Mouse (Mus musculus) MEL (cell line): ENCODE measurements around the gene 6430548M08Rik. TPM values are rescaled to one million over a fixed set of nuclear protein-coding genes. Genes with fewer than 3 reads are reported as not detected.

Experiments
- DNase-seq: peaks from one replicate; pipeline ENCODE4 v3.0.0; 2011; ENCODE audit warnings: low read depth, low spot score
- H3K27ac ChIP-seq: 2 replicates; pipeline ENCODE4 v1.5.1; 2012; ENCODE audit warnings: low read depth, mild to moderate bottlenecking, control low read depth, low read length, moderate library complexity; ENCODE audit not compliant: control insufficient read depth
- H3K27me3 ChIP-seq, 2 experiments: fragments of 150-350 bp in 1 of 2; sonication (generic) in 1 of 2; 2 replicates each; pipeline ENCODE4 v1.6.1; 2012; ENCODE audit warnings: low read length in 2 of 2, mild to moderate bottlenecking in 2 of 2, improper control_type of control experiment in 1 of 2, moderate library complexity in 1 of 2; ENCODE audit not compliant: insufficient read depth in 2 of 2, control insufficient read depth in 1 of 2
- H3K36me3 ChIP-seq, 2 experiments: 2 replicates each; pipeline ENCODE4 v1.6.1; 2012 to 2014; ENCODE audit warnings: low read length in 2 of 2, improper control_type of control experiment in 1 of 2, inconsistent platforms in 1 of 2, mild to moderate bottlenecking in 1 of 2; ENCODE audit not compliant: insufficient read depth in 2 of 2, control insufficient read depth in 1 of 2
- H3K4me1 ChIP-seq, 2 experiments: fragments of 150-350 bp in 1 of 2; sonication (generic) in 1 of 2; 2 replicates each; pipeline ENCODE4 v1.6.1; 2012; ENCODE audit warnings: low read length in 2 of 2, improper control_type of control experiment in 1 of 2, mild to moderate bottlenecking in 1 of 2; ENCODE audit not compliant: insufficient read depth in 2 of 2, control insufficient read depth in 1 of 2
- H3K4me3 ChIP-seq, 2 experiments: fragments of 150-350 bp in 1 of 2; sonication (generic) in 1 of 2; 2 replicates each; pipeline ENCODE4 v1.5.1; 2012; ENCODE audit warnings: low read depth in 2 of 2, low read length in 2 of 2, mild to moderate bottlenecking in 2 of 2, moderate library complexity in 2 of 2, control low read depth in 1 of 2, improper control_type of control experiment in 1 of 2; ENCODE audit not compliant: control insufficient read depth in 1 of 2, insufficient read depth in 1 of 2
- H3K79me2 ChIP-seq: 2 replicates; pipeline ENCODE4 v1.6.1; 2012; ENCODE audit warnings: mild to moderate bottlenecking, low read length, moderate library complexity; ENCODE audit not compliant: control insufficient read depth, poor library complexity, insufficient read depth
- H3K9ac ChIP-seq: 2 replicates; pipeline ENCODE4 v1.6.1; 2012; ENCODE audit warnings: low read depth, mild to moderate bottlenecking, control low read depth, low read length, moderate library complexity; ENCODE audit not compliant: control insufficient read depth, poor library complexity, severe bottlenecking
- H3K9me3 ChIP-seq: fragments of 150-350 bp; sonication (generic); replicated peaks from 2 replicates; pipeline ENCODE4 v1.6.1; 2012; ENCODE audit warnings: mild to moderate bottlenecking, low read length, improper control_type of control experiment, moderate library complexity; ENCODE audit not compliant: insufficient read depth
- E2F4 ChIP-seq: IDR thresholded peaks from 2 replicates; pipeline ENCODE4 v1.6.1; 2011; ENCODE audit warnings: low read depth, low read length, improper control_type of control experiment, borderline replicate concordance
- ELF1 ChIP-seq: IDR thresholded peaks from 2 replicates; pipeline ENCODE4 v1.6.1; 2014; ENCODE audit warnings: low read depth, mild to moderate bottlenecking, inconsistent platforms, low read length, improper control_type of control experiment, moderate library complexity
- JUND ChIP-seq: IDR thresholded peaks from 2 replicates; pipeline ENCODE4 v1.6.1; 2011; ENCODE audit warnings: low read depth, mild to moderate bottlenecking, improper control_type of control experiment, low read length
- MAFK ChIP-seq: IDR thresholded peaks from 2 replicates; pipeline ENCODE4 v1.6.1; 2011; ENCODE audit warnings: low read depth, mild to moderate bottlenecking, low read length, improper control_type of control experiment, borderline replicate concordance
- MAZ ChIP-seq: IDR thresholded peaks from 2 replicates; pipeline ENCODE4 v1.6.1; 2012; ENCODE audit warnings: low read depth, mild to moderate bottlenecking, inconsistent platforms, low read length, improper control_type of control experiment
- MXI1 ChIP-seq: IDR thresholded peaks from 2 replicates; pipeline ENCODE4 v1.6.1; 2011; ENCODE audit warnings: mild to moderate bottlenecking, low read depth, low read length, improper control_type of control experiment
- POLR2A ChIP-seq, 2 experiments: IDR thresholded peaks; 2 replicates each; pipeline ENCODE4 v1.6.1; 2011 to 2012; ENCODE audit warnings: low read length in 2 of 2, mild to moderate bottlenecking in 2 of 2, control low read depth in 1 of 2, improper control_type of control experiment in 1 of 2, low read depth in 1 of 2, moderate library complexity in 1 of 2; ENCODE audit not compliant: control insufficient read depth in 1 of 2, insufficient read depth in 1 of 2, poor library complexity in 1 of 2
- POLR2AphosphoS2 ChIP-seq: IDR thresholded peaks from 2 replicates; pipeline ENCODE4 v1.6.1; 2011; ENCODE audit warnings: low read length, improper control_type of control experiment
- RAD21 ChIP-seq: IDR thresholded peaks from 2 replicates; pipeline ENCODE4 v1.6.1; 2011; ENCODE audit warnings: mild to moderate bottlenecking, low read depth, low read length, improper control_type of control experiment
- RCOR1 ChIP-seq: IDR thresholded peaks from 2 replicates; pipeline ENCODE4 v1.6.1; 2012; ENCODE audit warnings: low read depth, mild to moderate bottlenecking, inconsistent platforms, low read length, improper control_type of control experiment
- SIN3A ChIP-seq: IDR thresholded peaks from 2 replicates; pipeline ENCODE4 v1.6.1; 2012; ENCODE audit warnings: low read length, improper control_type of control experiment, inconsistent platforms
- SMC3 ChIP-seq: IDR thresholded peaks from 2 replicates; pipeline ENCODE4 v1.6.1; 2011; ENCODE audit warnings: low read depth, low read length, improper control_type of control experiment
- TAL1 ChIP-seq: IDR thresholded peaks from 2 replicates; pipeline ENCODE4 v1.6.1; 2012; ENCODE audit warnings: mild to moderate bottlenecking, inconsistent platforms, low read length, moderate library complexity, mixed read lengths
- TCF12 ChIP-seq: IDR thresholded peaks from 2 replicates; pipeline ENCODE4 v1.6.1; 2014; ENCODE audit warnings: low read depth, mild to moderate bottlenecking, inconsistent platforms, low read length, improper control_type of control experiment, moderate library complexity
- USF1 ChIP-seq: IDR thresholded peaks from 2 replicates; pipeline ENCODE4 v1.6.1; 2014; ENCODE audit warnings: low read depth, mild to moderate bottlenecking, inconsistent platforms, low read length, improper control_type of control experiment, moderate library complexity
- ZC3H11A ChIP-seq: IDR thresholded peaks from 2 replicates; pipeline ENCODE4 v1.6.1; 2012; ENCODE audit warnings: low read depth, mild to moderate bottlenecking, inconsistent platforms, low read length, improper control_type of control experiment
- ZKSCAN1 ChIP-seq: IDR thresholded peaks from 2 replicates; pipeline ENCODE4 v1.6.1; 2012; ENCODE audit warnings: low read depth, mild to moderate bottlenecking, inconsistent platforms, low read length, improper control_type of control experiment, moderate library complexity
- ZMIZ1 ChIP-seq: IDR thresholded peaks from 2 replicates; pipeline ENCODE4 v1.6.1; 2012; ENCODE audit warnings: low read depth, mild to moderate bottlenecking, inconsistent platforms, low read length, improper control_type of control experiment, moderate library complexity
- ZNF384 ChIP-seq: IDR thresholded peaks from 2 replicates; pipeline ENCODE4 v1.6.1; 2012; ENCODE audit warnings: low read depth, mild to moderate bottlenecking, inconsistent platforms, low read length, improper control_type of control experiment
- polyA plus RNA-seq, 2 experiments: library from polyadenylated mRNA; stranded (reverse) in 1 of 2; unstranded in 1 of 2; fragments of >175 nt in 1 of 2; fragments of >200 nt in 1 of 2; gene quantifications; 2 replicates each; pipeline versions ENCODE4 v1.2.1 to v1.2.4; 2012; ENCODE audit warnings: low replicate concordance in 2 of 2, low read depth in 1 of 2; ENCODE audit not compliant: insufficient read length in 2 of 2, insufficient read depth in 1 of 2, missing spikeins in 1 of 2
- total RNA-seq: library from RNA; depleted of rRNA; stranded (reverse); fragments of 300-350 nt; gene quantifications from 2 replicates; pipeline ENCODE4 v1.2.3, GENCODE M21; 2012

The 6430548M08Rik gene
- total and polyA plus RNA-seq, 3 experiments: 0.96 to 1.9 TPM; not detected in 1

GRCm38 (mm10) chr8:120104721-120105272, 9.2 kb upstream of the 6430548M08Rik start:
- no peak overlapping the region for H3K9ac ChIP-seq
- no peak for DNase-seq
- no peaks in the 10 kb centered on the region for H3K9me3 ChIP-seq
- H3K36me3 ChIP-seq: peaks cover 0 to 12% of the 10 kb centered on the region in 2 experiments; a peak in 2 of 4 replicates
- H3K4me1 ChIP-seq: peaks cover 6 to 12% of the 10 kb centered on the region in 2 experiments; a peak in 2 of 4 replicates
- TF ChIP-seq ZNF384: no peak
- no peak for TF ChIP-seq SIN3A
- TF ChIP-seq ZC3H11A: no peak
- TF ChIP-seq ZMIZ1: no peak
- no peak for TF ChIP-seq MAFK
- no peak for TF ChIP-seq ZKSCAN1
- no peak for TF ChIP-seq E2F4
- no peak for TF ChIP-seq JUND
- no peak for TF ChIP-seq POLR2A (IDR thresholded peaks at IDR 0.05; ENCODE audit: control insufficient read depth in 1 of 2, insufficient read depth in 1 of 2, low read depth in 1 of 2, low read length in 2 of 2, poor library complexity in 1 of 2)
- no peak for TF ChIP-seq TCF12
- TF ChIP-seq MAZ: no peak
- TF ChIP-seq TAL1: no peak
- TF ChIP-seq RAD21: no peak
- H3K27me3 ChIP-seq: no peaks in the 10 kb centered on the region
- H3K79me2 ChIP-seq: peaks cover 26% of the 10 kb centered on the region
- H3K27ac ChIP-seq: no peak overlapping the region
- no peak overlapping the region for H3K4me3 ChIP-seq

DNA sequence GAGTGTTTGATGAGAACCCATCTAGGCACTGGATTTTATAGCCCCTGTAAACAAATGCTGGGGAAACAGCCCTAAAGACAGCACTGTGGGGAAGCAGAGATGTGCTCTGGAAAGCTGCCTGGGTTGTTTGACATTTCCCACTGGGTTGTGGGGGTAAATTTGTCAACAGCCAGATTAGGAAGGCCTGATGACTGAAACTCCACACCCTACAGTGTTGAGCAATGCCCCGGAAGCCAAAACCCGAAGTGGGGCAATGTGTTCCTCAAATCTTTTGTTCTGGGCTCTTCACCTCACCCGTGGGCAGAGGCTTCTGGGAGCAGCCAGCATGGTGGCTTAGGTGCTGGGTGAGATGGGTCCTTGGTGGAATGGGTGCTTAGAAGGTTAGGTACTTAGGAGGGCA, 4.8 kb upstream of the 6430548M08Rik start:
- H3K9ac ChIP-seq: no peak overlapping the region
- H3K4me1 ChIP-seq: peaks cover 9 to 18% of the 10 kb centered on the region in 2 experiments
- H3K36me3 ChIP-seq: peaks cover 0 to 11% of the 10 kb centered on the region in 2 experiments; a peak in 2 of 4 replicates
- H3K79me2 ChIP-seq: no peaks in the 10 kb centered on the region; the same call in 1 of the 2 replicates
- TF ChIP-seq POLR2AphosphoS2: no peak
- no peak for TF ChIP-seq ELF1
- TF ChIP-seq SMC3: no peak
- TF ChIP-seq MXI1: no peak
- TF ChIP-seq RCOR1: no peak
- no peak for TF ChIP-seq USF1
- H3K27me3 ChIP-seq: no peaks in the 10 kb centered on the region
- no peak overlapping the region for H3K4me3 ChIP-seq
- DNase-seq: no peak
- no peak overlapping the region for H3K27ac ChIP-seq
- no peaks in the 10 kb centered on the region for H3K9me3 ChIP-seq
